Mouse (Mus musculus) CH12.LX (cell line): ENCODE results near the gene Gm5447. TPM values are rescaled to one million over a fixed set of nuclear protein-coding genes. Genes with fewer than 3 reads are reported as not detected.

Experiments
- E2F4 ChIP-seq: IDR thresholded peaks from 2 replicates; pipeline ENCODE4 v1.6.1; 2011; ENCODE audit warnings: low read depth, low read length, improper control_type of control experiment; ENCODE audit not compliant: insufficient replicate concordance
- POLR2A ChIP-seq: IDR thresholded peaks from 2 replicates; pipeline ENCODE4 v1.6.1; 2011; ENCODE audit warnings: low read depth, mild to moderate bottlenecking, improper control_type of control experiment, low read length
- polyA plus RNA-seq: library from polyadenylated mRNA; unstranded; fragments of >175 nt; gene quantifications from 2 replicates; pipeline ENCODE4 v1.2.1, GENCODE M21; 2012; ENCODE audit warnings: low read depth; ENCODE audit not compliant: insufficient read length
- total RNA-seq, 2 experiments: library from RNA; depleted of rRNA; stranded (reverse); fragments of 300-350 nt in 1 of 2; fragments of >200 nt in 1 of 2; gene quantifications; 2 replicates each; pipeline ENCODE4 v1.2.3; 2012 to 2014

The Gm5447 gene
- total and polyA plus RNA-seq, 3 experiments: not detected

DNA sequence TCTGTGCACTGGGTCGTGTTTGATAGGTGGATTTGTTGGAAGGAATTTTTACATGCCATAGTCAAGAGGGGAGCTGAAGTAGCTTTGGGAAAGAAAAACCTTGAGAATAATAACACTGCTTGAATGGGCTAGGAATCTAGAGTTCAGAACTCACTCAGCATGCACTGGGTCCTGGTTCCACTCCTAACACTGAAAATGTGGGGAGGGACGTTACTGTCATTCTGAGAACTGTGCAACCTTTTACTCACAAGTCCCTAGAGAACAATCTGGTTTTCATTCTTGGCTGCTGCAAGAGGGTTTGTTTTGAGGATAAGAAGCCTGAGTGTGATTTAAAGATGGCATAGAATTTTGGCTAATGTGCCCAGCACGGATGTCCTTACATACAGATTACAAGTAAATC lies 49.7 kb downstream of the Gm5447 start (continued):
- TF ChIP-seq E2F4: no peak
- no peak for TF ChIP-seq POLR2A

Other genes starting within 250 kb of the Gm5447 start
- 115 and 138 TPM in 2 replicates for gene Irf4, start 225.0 kb upstream of the Gm5447 start, total RNA-seq (2012; rRNA removed)
- gene Irf4, start 225.0 kb upstream of the Gm5447 start, total RNA-seq (2014; rRNA removed): 122 and 142 TPM in 2 replicates
- gene Irf4, start 225.0 kb upstream of the Gm5447 start, polyA plus RNA-seq: 74.5 and 81.7 TPM in 2 replicates
- gene Hus1b, start 26.4 kb upstream of the Gm5447 start, total RNA-seq (2012; rRNA removed): 7.3 and 8.1 TPM in 2 replicates
- 17.8 and 18.2 TPM in 2 replicates for gene Hus1b, start 26.4 kb upstream of the Gm5447 start, total RNA-seq (2014; rRNA removed)
- 9.0 and 9.4 TPM in 2 replicates for gene Hus1b, start 26.4 kb upstream of the Gm5447 start, polyA plus RNA-seq
- 26.5 and 29.7 TPM in 2 replicates for gene Exoc2, start 111 bp upstream of the Gm5447 start, total RNA-seq (2012; rRNA removed)
- 33.0 and 36.0 TPM in 2 replicates for gene Exoc2, start 111 bp upstream of the Gm5447 start, total RNA-seq (2014; rRNA removed)
- 18.6 and 21.1 TPM in 2 replicates for gene Exoc2, start 111 bp upstream of the Gm5447 start, polyA plus RNA-seq